Mouse (Mus musculus) CH12.LX (cell line): ENCODE data around the gene Isl1. TPM values are rescaled to one million over a fixed set of nuclear protein-coding genes. Genes with fewer than 3 reads are reported as not detected.

ENCODE experiments used
- DNase-seq: peaks from one replicate; pipeline ENCODE4 v3.0.0-alpha.2; 2013; ENCODE audit errors: extremely low read depth
- H3K27ac ChIP-seq: 2 replicates; pipeline ENCODE4 v1.5.1; 2012; ENCODE audit warnings: low read depth, mild to moderate bottlenecking, control low read depth, moderate library complexity; ENCODE audit not compliant: insufficient read depth
- H3K27me3 ChIP-seq: replicated peaks from 2 replicates; pipeline ENCODE3; 2012; ENCODE audit warnings: inconsistent platforms
- H3K36me3 ChIP-seq, 2 experiments: replicated peaks in 1 of 2; 2 replicates each; pipeline versions ENCODE3 to v1.6.1; 2012; ENCODE audit warnings: inconsistent platforms in 1 of 2, low read length in 1 of 2, mild to moderate bottlenecking in 1 of 2, mixed read lengths in 1 of 2, moderate library complexity in 1 of 2; ENCODE audit not compliant: control insufficient read depth in 1 of 2, insufficient read depth in 1 of 2
- H3K4me1 ChIP-seq, 2 experiments: 2 replicates each; pipeline ENCODE4 v1.6.1; 2012; ENCODE audit warnings: inconsistent platforms in 1 of 2, moderate library complexity in 1 of 2; ENCODE audit not compliant: insufficient read depth in 2 of 2, control insufficient read depth in 1 of 2
- H3K4me2 ChIP-seq: 2 replicates; pipeline ENCODE4 v1.6.1; 2012; ENCODE audit warnings: low read depth, mild to moderate bottlenecking, control low read depth; ENCODE audit not compliant: poor library complexity, insufficient read depth, severe bottlenecking
- H3K4me3 ChIP-seq, 3 experiments: fragments of 150-350 bp in 1 of 3; sonication (generic) in 1 of 3; replicated peaks in 1 of 3; 2 replicates each; pipeline versions ENCODE3 to v1.5.1; 2011 to 2012; ENCODE audit warnings: low read depth in 2 of 3, low read length in 2 of 3, mild to moderate bottlenecking in 2 of 3, moderate library complexity in 2 of 3, control low read depth in 1 of 3, improper control_type of control experiment in 1 of 3, inconsistent platforms in 1 of 3, mixed read lengths in 1 of 3; ENCODE audit not compliant: poor library complexity in 1 of 3
- H3K79me2 ChIP-seq: replicated peaks from 2 replicates; pipeline ENCODE4 v1.6.1; 2012; ENCODE audit warnings: mild to moderate bottlenecking, moderate library complexity; ENCODE audit not compliant: control insufficient read depth, poor library complexity, insufficient read depth, severe bottlenecking; ENCODE audit errors: extremely low read depth
- H3K9ac ChIP-seq: 2 replicates; pipeline ENCODE4 v1.6.1; 2012; ENCODE audit warnings: low read depth, mild to moderate bottlenecking, control low read depth, moderate library complexity; ENCODE audit not compliant: insufficient read depth
- H3K9me3 ChIP-seq: replicated peaks from 2 replicates; pipeline ENCODE3; 2012; ENCODE audit warnings: low read length, inconsistent platforms, mixed read lengths
- BHLHE40 ChIP-seq: IDR thresholded peaks from 2 replicates; pipeline ENCODE4 v1.6.1; 2011; ENCODE audit warnings: mild to moderate bottlenecking, low read depth, low read length, improper control_type of control experiment
- CHD1 ChIP-seq: IDR thresholded peaks from 2 replicates; pipeline ENCODE4 v1.6.1; 2012; ENCODE audit warnings: low read depth, low read length, improper control_type of control experiment, inconsistent platforms
- CTCF ChIP-seq, 2 experiments: IDR thresholded peaks in 1 of 2; conservative IDR thresholded peaks in 1 of 2; 2 replicates each; pipeline ENCODE4 v1.5.1; 2011 to 2012; ENCODE audit warnings: low read depth in 2 of 2, low read length in 2 of 2, improper control_type of control experiment in 1 of 2, inconsistent platforms in 1 of 2, mild to moderate bottlenecking in 1 of 2, moderate library complexity in 1 of 2
- EP300 ChIP-seq: IDR thresholded peaks from 2 replicates; pipeline ENCODE4 v1.6.1; 2011; ENCODE audit warnings: low read length, improper control_type of control experiment
- GABPA ChIP-seq: IDR thresholded peaks from 2 replicates; pipeline ENCODE4 v1.6.1; 2012; ENCODE audit warnings: low read depth, low read length, improper control_type of control experiment, inconsistent platforms; ENCODE audit not compliant: insufficient replicate concordance
- IRF4 ChIP-seq: IDR thresholded peaks from 2 replicates; pipeline ENCODE4 v1.6.1; 2014; ENCODE audit warnings: low read depth, mild to moderate bottlenecking, inconsistent platforms, low read length, improper control_type of control experiment
- JUND ChIP-seq: conservative IDR thresholded peaks from 2 replicates; pipeline ENCODE4 v1.6.1; 2011; ENCODE audit warnings: low read depth, low read length, improper control_type of control experiment
- KAT2A ChIP-seq: IDR thresholded peaks from 2 replicates; pipeline ENCODE4 v1.6.1; 2012; ENCODE audit warnings: low read length, improper control_type of control experiment, inconsistent platforms; ENCODE audit not compliant: insufficient replicate concordance
- MAFK ChIP-seq: IDR thresholded peaks from 2 replicates; pipeline ENCODE4 v1.6.1; 2011; ENCODE audit warnings: low read length, improper control_type of control experiment; ENCODE audit not compliant: insufficient replicate concordance
- MYC ChIP-seq: IDR thresholded peaks from 2 replicates; pipeline ENCODE4 v1.6.1; 2011; ENCODE audit warnings: low read depth, mild to moderate bottlenecking, improper control_type of control experiment, low read length
- PAX5 ChIP-seq: IDR thresholded peaks from 2 replicates; pipeline ENCODE4 v1.6.1; 2012; ENCODE audit warnings: low read length, inconsistent platforms, mixed read lengths
- POLR2A ChIP-seq: IDR thresholded peaks from 2 replicates; pipeline ENCODE4 v1.6.1; 2011; ENCODE audit warnings: low read depth, mild to moderate bottlenecking, improper control_type of control experiment, low read length
- RAD21 ChIP-seq: IDR thresholded peaks from 2 replicates; pipeline ENCODE4 v1.6.1; 2011; ENCODE audit warnings: low read depth, mild to moderate bottlenecking, low read length, improper control_type of control experiment, moderate library complexity
- SIN3A ChIP-seq: IDR thresholded peaks from 2 replicates; pipeline ENCODE4 v1.6.1; 2012; ENCODE audit warnings: low read length, improper control_type of control experiment, inconsistent platforms
- TBP ChIP-seq: conservative IDR thresholded peaks from 2 replicates; pipeline ENCODE4 v1.6.1; 2011; ENCODE audit warnings: low read depth, low read length, improper control_type of control experiment
- UBTF ChIP-seq: IDR thresholded peaks from 2 replicates; pipeline ENCODE4 v1.6.1; 2012; ENCODE audit warnings: low read depth, mild to moderate bottlenecking, inconsistent platforms, low read length, improper control_type of control experiment, moderate library complexity
- USF1 ChIP-seq: IDR thresholded peaks from 2 replicates; pipeline ENCODE4 v1.6.1; 2014; ENCODE audit warnings: low read depth, mild to moderate bottlenecking, inconsistent platforms, low read length, improper control_type of control experiment
- USF2 ChIP-seq: conservative IDR thresholded peaks from 2 replicates; pipeline ENCODE4 v1.6.1; 2011; ENCODE audit warnings: low read depth, low read length, improper control_type of control experiment
- ZC3H11A ChIP-seq: IDR thresholded peaks from 2 replicates; pipeline ENCODE4 v1.6.1; 2012; ENCODE audit warnings: low read depth, mild to moderate bottlenecking, inconsistent platforms, low read length, improper control_type of control experiment
- ZKSCAN1 ChIP-seq: IDR thresholded peaks from 2 replicates; pipeline ENCODE4 v1.6.1; 2012; ENCODE audit warnings: low read depth, inconsistent platforms, low read length, improper control_type of control experiment, borderline replicate concordance
- ZNF384 ChIP-seq: IDR thresholded peaks from 2 replicates; pipeline ENCODE4 v1.6.1; 2012; ENCODE audit warnings: low read depth, low read length, improper control_type of control experiment, inconsistent platforms
- dilution Hi-C: fragments of 300-500 bp; cut with MboI; formaldehyde crosslinking; loops from 2 replicates; pipeline ENCODE4 v1.14.3; 2020; ENCODE audit warnings: low sequenced_read_pairs; ENCODE audit not compliant: extremely low pct_unique_long_range_greater_than_20kb, extremely low pct_ligation_motif_present
- in situ Hi-C: fragments of 300-500 bp; cut with MboI; formaldehyde crosslinking; loops from 3 replicates; pipeline ENCODE4 v1.14.3; 2019; ENCODE audit warnings: low sequenced_read_pairs, low pct_ligation_motif_present, low pct_unique_long_range_greater_than_20kb, mixed read lengths
- polyA plus RNA-seq: library from polyadenylated mRNA; unstranded; fragments of >175 nt; gene quantifications from 2 replicates; pipeline ENCODE4 v1.2.1, GENCODE M21; 2012; ENCODE audit warnings: low read depth; ENCODE audit not compliant: insufficient read length
- total RNA-seq, 2 experiments: library from RNA; depleted of rRNA; stranded (reverse); fragments of 300-350 nt in 1 of 2; fragments of >200 nt in 1 of 2; gene quantifications; 2 replicates each; pipeline ENCODE4 v1.2.3; 2012 to 2014

Gene Isl1
- total and polyA plus RNA-seq, 3 experiments = not detected

DNA sequence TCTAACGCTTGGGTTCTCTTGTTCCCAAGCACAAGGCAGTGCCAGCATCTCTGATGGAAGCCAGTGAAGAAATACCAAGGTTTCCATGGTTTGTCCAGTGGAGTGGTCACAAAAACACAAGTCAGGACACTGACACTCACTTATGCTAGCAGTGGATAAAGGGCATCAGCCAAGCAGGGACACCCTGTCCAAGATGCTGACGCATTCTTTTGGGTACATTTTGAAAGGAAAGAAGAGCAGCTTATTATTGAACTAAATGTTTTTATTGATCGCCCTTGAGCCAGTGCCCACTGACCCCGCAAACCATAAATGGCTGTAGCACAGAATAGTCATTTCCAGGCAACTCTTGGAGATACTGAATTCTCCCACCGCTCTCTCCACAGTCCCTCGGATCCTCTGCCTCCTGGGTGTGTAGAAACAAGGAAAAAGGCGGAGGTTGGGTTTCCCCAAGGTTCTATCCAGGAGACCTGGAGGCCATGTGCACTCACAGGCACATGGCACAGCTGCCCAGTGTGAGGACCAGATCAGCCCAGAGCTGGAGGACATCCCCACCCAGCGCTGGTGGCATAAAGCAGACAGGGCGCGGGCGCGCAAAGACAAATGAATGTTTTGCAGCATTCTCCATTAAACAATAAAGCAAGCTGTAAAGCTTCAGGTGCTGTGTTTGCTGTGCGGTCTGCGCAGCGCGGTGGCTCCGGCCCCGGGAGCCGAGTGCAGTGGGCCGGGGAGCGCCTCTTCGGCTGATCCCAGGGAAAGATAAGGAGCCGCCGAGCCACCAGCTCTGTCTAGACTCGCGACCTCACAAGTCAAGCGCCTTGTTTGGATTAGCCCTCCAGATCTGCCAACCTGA lies 16.0 kb downstream of the Isl1 start:
- no peak overlapping the region for H3K4me2 ChIP-seq
- H3K4me1 ChIP-seq = no peaks in the 10 kb centered on the region
- no peak for TF ChIP-seq RAD21
- no peak for TF ChIP-seq TBP
- no peak for TF ChIP-seq SIN3A
- no peak for TF ChIP-seq MAFK
- no peak for TF ChIP-seq UBTF
- TF ChIP-seq PAX5 = no peak
- no peak for TF ChIP-seq ZKSCAN1
- TF ChIP-seq CTCF (conservative IDR thresholded peaks at IDR 0.05 in 1 of 2, IDR thresholded peaks at IDR 0.05 in 1 of 2; ENCODE audit: low read depth in 2 of 2, low read length in 2 of 2) = no peak
- no peak for TF ChIP-seq IRF4
- no peak for TF ChIP-seq USF1
- TF ChIP-seq ZC3H11A = no peak
- peaks cover 44% of the 10 kb centered on the region for H3K9me3 ChIP-seq
- H3K9ac ChIP-seq = no peak overlapping the region
- H3K27me3 ChIP-seq = no peaks in the 10 kb centered on the region
- H3K4me3 ChIP-seq = no peak overlapping the region
- in situ Hi-C loops = no loop called here
- no peaks in the 10 kb centered on the region for H3K79me2 ChIP-seq
- DNase-seq = no peak
- dilution Hi-C loops = no loop called here
- no peak overlapping the region for H3K27ac ChIP-seq
- H3K36me3 ChIP-seq = no peaks in the 10 kb centered on the region

DNA sequence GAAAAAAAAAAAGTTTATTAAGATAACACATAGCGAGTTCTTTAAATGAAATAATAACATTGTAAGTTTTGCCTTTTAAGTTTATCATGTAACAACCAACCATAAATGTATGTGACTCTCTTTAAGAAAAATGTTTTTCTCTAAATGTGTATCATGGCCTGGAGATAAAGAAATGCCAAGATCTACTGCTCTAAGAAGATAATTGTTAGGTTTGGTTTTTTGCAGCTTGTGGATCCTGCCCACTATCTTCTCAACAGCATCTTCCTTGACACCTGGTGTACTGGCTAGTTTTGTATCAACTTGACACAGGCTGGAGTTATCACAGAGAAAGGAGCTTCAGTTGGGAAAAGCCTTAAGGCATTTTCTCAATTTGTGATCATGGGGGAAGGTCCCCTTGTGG lies 19.8 kb downstream of the Isl1 start:
- in situ Hi-C loops = no loop called here

More for the DNA sequence above, 19.8 kb downstream of the Isl1 start:
- no peak overlapping the region for H3K9ac ChIP-seq
- H3K27ac ChIP-seq = no peak overlapping the region
- TF ChIP-seq MYC = no peak
- TF ChIP-seq POLR2A = no peak
- TF ChIP-seq ZNF384 = no peak
- no peak for TF ChIP-seq JUND
- no peak for TF ChIP-seq USF2
- no peak for TF ChIP-seq CHD1
- no peak for TF ChIP-seq EP300
- no peak for TF ChIP-seq BHLHE40
- TF ChIP-seq UBTF = no peak
- TF ChIP-seq USF1 = no peak
- no peak for TF ChIP-seq GABPA
- TF ChIP-seq KAT2A = no peak
- H3K4me2 ChIP-seq = no peak overlapping the region
- H3K4me3 ChIP-seq = no peak overlapping the region
- no peaks in the 10 kb centered on the region for H3K79me2 ChIP-seq
- dilution Hi-C loops = no loop called here
- H3K4me1 ChIP-seq = no peaks in the 10 kb centered on the region
- peaks cover 45% of the 10 kb centered on the region for H3K9me3 ChIP-seq
- no peaks in the 10 kb centered on the region for H3K27me3 ChIP-seq
- H3K36me3 ChIP-seq = no peaks in the 10 kb centered on the region
- DNase-seq = no peak
